Mouse (Mus musculus): ENCODE results near the gene Slc34a3.

GRCm38 (mm10) chr2:25224492-25224765 is 9.7 kb downstream of the Slc34a3 start, which contains the start of gene Tubb4b:
- peak; percentile 99 to 100 for TF ChIP-seq POLR2A (IDR thresholded peaks at IDR 0.05; ENCODE audit: control insufficient read depth in 1 of 2, insufficient read depth in 1 of 2, low read depth in 1 of 2, low read length in 2 of 2, poor library complexity in 1 of 2)
- no peak for TF ChIP-seq CTCF (IDR thresholded peaks at IDR 0.05 in 2 of 3, conservative IDR thresholded peaks at IDR 0.05 in 1 of 3; ENCODE audit: control insufficient read depth in 1 of 3, insufficient read depth in 1 of 3, low read depth in 2 of 3, low read length in 3 of 3, poor library complexity in 1 of 3, severe bottlenecking in 1 of 3)
- TF ChIP-seq CHD2 (IDR thresholded peaks at IDR 0.05; ENCODE audit: low read length) = no peak
- TF ChIP-seq NELFE (IDR thresholded peaks at IDR 0.05; ENCODE audit: low read depth, low read length) = peak; percentile 99
- no peak for TF ChIP-seq ZNF384 (IDR thresholded peaks at IDR 0.05; ENCODE audit: low read depth, low read length)
- no peak for TF ChIP-seq BHLHE40 (IDR thresholded peaks at IDR 0.05; ENCODE audit: borderline replicate concordance, low read depth, low read length)
- TF ChIP-seq MXI1 (IDR thresholded peaks at IDR 0.05; ENCODE audit: low read depth, low read length) = peak; percentile 42; the same call in 1 of the 2 replicates
- TF ChIP-seq ELF1 (IDR thresholded peaks at IDR 0.05; ENCODE audit: low read depth, low read length) = peak; percentile 45; the same call in 1 of the 2 replicates
- no peak for TF ChIP-seq MYB (IDR thresholded peaks at IDR 0.05; ENCODE audit: low read depth, low read length)
- peak; percentile 61; the same call in 1 of the 2 replicates for TF ChIP-seq NRF1 (IDR thresholded peaks at IDR 0.05; ENCODE audit: insufficient read depth, low read depth, low read length, poor library complexity, severe bottlenecking)
- TF ChIP-seq TAL1 (IDR thresholded peaks at IDR 0.05; ENCODE audit: low read length) = no peak
- no peak for TF ChIP-seq EP300 (IDR thresholded peaks at IDR 0.05; ENCODE audit: low read depth in 1 of 2, low read length in 2 of 2)
- TF ChIP-seq ZC3H11A (IDR thresholded peaks at IDR 0.05; ENCODE audit: low read depth, low read length) = no peak
